Mouse (Mus musculus) cortical plate, adult 2 months (tissue): ENCODE data around the gene Zbtb11.

Experiments
- CTCF ChIP-seq: fragments of 200-500 bp; IDR thresholded peaks from 2 replicates; pipeline ENCODE4 v1.5.1; 2011; ENCODE audit warnings: mild to moderate bottlenecking, control low read depth, low read length; ENCODE audit not compliant: insufficient read depth; ENCODE audit errors: extremely low read depth
- POLR2A ChIP-seq: fragments of 200-500 bp; IDR thresholded peaks from 2 replicates; pipeline ENCODE4 v1.6.1; 2011; ENCODE audit warnings: mild to moderate bottlenecking, low read length, control low read depth; ENCODE audit not compliant: insufficient read depth; ENCODE audit errors: extremely low read depth

- no peak for TF ChIP-seq POLR2A
- TF ChIP-seq CTCF: no peak
Measured at GRCm38 (mm10) chr16:55939703-55940102, 34.0 kb upstream of the Zbtb11 start.
